Mouse (Mus musculus): ENCODE results near the gene Anks6. TPM values are rescaled to one million over a fixed set of nuclear protein-coding genes. Genes with fewer than 3 reads are reported as not detected.

Gene Anks6
- polyA plus RNA-seq, 1 experiment: 0.71 TPM

DNA sequence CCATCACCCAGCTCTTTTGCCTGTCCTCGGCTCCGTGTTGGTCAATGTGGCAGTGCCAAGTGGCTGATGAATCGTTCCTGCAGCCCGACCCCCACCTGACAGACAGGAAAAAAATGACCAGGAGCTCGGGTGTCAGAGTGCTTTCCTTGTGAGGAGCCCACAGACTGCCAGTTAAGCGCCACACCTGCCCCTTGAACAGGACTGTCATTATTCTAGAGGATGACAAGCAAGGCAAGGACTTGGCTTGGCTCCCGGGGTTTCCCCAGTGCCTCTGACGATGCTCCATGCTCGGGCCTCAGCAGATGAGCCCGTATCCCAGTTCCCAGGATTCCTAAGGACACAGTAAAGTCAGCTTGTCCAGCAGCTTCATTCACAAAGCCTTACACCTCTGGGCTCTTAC, 44.8 kb downstream of the Anks6 start:
- H3K4me3 ChIP-seq: no peak overlapping the region
- no peak overlapping the region for H3K4me2 ChIP-seq (ENCODE audit: low read depth)
- H3K79me2 ChIP-seq (ENCODE audit: control insufficient read depth, insufficient read depth): no peaks in the 10 kb centered on the region

DNA sequence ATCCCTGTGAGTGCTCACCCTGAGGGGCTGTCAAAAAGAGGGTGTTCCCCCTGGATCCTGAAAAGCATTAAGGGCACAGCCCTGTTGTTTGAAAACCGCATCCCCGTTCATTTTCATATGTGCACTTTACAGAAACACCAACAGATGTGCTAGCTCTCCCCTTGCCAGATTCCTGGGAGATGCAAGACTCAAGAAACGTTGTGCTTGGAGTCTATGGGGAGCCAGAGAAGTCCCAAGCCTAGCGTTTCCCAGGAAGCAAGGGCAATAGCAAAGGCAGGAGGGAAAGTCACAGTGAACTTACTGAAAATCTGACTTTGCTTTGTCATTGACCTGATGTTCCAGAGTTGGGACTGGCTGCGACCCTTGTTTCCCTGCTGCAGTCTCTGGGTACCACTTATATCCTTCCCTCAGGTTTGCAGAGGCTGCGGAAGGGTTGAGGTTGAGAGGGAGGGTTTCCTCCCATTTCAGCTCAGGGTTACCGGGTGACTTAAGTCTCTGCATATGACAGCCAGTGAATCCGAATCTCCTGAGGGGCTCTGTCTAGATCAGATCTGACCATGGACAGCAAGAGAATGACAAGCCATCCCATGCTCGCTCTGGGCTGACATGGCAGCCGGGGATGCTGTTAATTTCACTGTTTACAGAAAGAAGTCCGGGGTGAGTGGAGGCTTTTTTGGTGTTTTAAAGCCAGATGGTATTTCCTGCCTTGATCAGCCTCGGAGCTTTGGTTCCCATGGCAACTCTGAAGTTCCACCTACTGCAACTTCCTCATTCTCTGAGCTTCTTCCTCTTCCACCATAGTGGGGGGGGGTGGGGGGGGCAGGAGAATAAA, 46.6 kb downstream of the Anks6 start:
- Histone ChIP-seq H3K4me3 (no peak overlapping the region), H3K27me3 (ENCODE audit: control insufficient read depth, insufficient read depth, insufficient read length) (no peaks in the 10 kb centered on the region), H3K36me3 (ENCODE audit: control insufficient read depth, insufficient read depth) (no peaks in the 10 kb centered on the region), H3ac (ENCODE audit: control insufficient read depth, insufficient read length) (no peak overlapping the region), H3K79me2 (ENCODE audit: control insufficient read depth, insufficient read depth) (no peaks in the 10 kb centered on the region), H3K4me2 (ENCODE audit: low read depth) (no peak overlapping the region)
- TF ChIP-seq MYOG (IDR thresholded peaks at IDR 0.05; ENCODE audit: control insufficient read depth in 1 of 3, insufficient read depth in 1 of 3, insufficient read length in 2 of 3, low read depth in 2 of 3) (no peak), MAX (IDR thresholded peaks at IDR 0.05; ENCODE audit: low read depth) (no peak), REST (IDR thresholded peaks at IDR 0.05; ENCODE audit: insufficient read depth, insufficient read length) (no peak), POLR2A (IDR thresholded peaks at IDR 0.05; ENCODE audit: insufficient read length, low read depth) (no peak), TCF3 (IDR thresholded peaks at IDR 0.05; ENCODE audit: insufficient read length, low read depth) (no peak), USF1 (IDR thresholded peaks at IDR 0.05; ENCODE audit: low read depth) (no peak), TCF12 (IDR thresholded peaks at IDR 0.05; ENCODE audit: insufficient read depth, poor library complexity, severe bottlenecking) (no peak), E2F4 (IDR thresholded peaks at IDR 0.05; ENCODE audit: insufficient read depth) (no peak), CEBPB (IDR thresholded peaks at IDR 0.05; ENCODE audit: insufficient read depth, poor library complexity, severe bottlenecking) (no peak), SRF (IDR thresholded peaks at IDR 0.05; ENCODE audit: control insufficient read depth, insufficient read length, low read depth) (no peak), POLR2AphosphoS2 (IDR thresholded peaks at IDR 0.05; ENCODE audit: insufficient read length, low read depth) (no peak), MYOD1 (IDR thresholded peaks at IDR 0.05; ENCODE audit: control insufficient read depth in 1 of 3, insufficient read length in 2 of 3, low read depth in 2 of 3) (no peak)

More for the DNA sequence above, 44.8 kb downstream of the Anks6 start:
- TF ChIP-seq TCF3 (IDR thresholded peaks at IDR 0.05; ENCODE audit: insufficient read length, low read depth) (no peak), USF1 (IDR thresholded peaks at IDR 0.05; ENCODE audit: low read depth) (no peak), REST (IDR thresholded peaks at IDR 0.05; ENCODE audit: insufficient read depth, insufficient read length) (no peak), CEBPB (IDR thresholded peaks at IDR 0.05; ENCODE audit: insufficient read depth, poor library complexity, severe bottlenecking) (no peak), SRF (IDR thresholded peaks at IDR 0.05; ENCODE audit: control insufficient read depth, insufficient read length, low read depth) (no peak), MYOG (IDR thresholded peaks at IDR 0.05; ENCODE audit: control insufficient read depth in 1 of 3, insufficient read depth in 1 of 3, insufficient read length in 2 of 3, low read depth in 2 of 3) (no peak), POLR2A (IDR thresholded peaks at IDR 0.05; ENCODE audit: insufficient read length, low read depth) (no peak), E2F4 (IDR thresholded peaks at IDR 0.05; ENCODE audit: insufficient read depth) (no peak), POLR2AphosphoS2 (IDR thresholded peaks at IDR 0.05; ENCODE audit: insufficient read length, low read depth) (no peak), TCF12 (IDR thresholded peaks at IDR 0.05; ENCODE audit: insufficient read depth, poor library complexity, severe bottlenecking) (no peak), MYOD1 (IDR thresholded peaks at IDR 0.05; ENCODE audit: control insufficient read depth in 1 of 3, insufficient read length in 2 of 3, low read depth in 2 of 3) (no peak), MAX (IDR thresholded peaks at IDR 0.05; ENCODE audit: low read depth) (no peak)
- no peaks in the 10 kb centered on the region for H3K27me3 ChIP-seq (ENCODE audit: control insufficient read depth, insufficient read depth, insufficient read length)
- H3K36me3 ChIP-seq (ENCODE audit: control insufficient read depth, insufficient read depth): no peaks in the 10 kb centered on the region
- H3ac ChIP-seq (ENCODE audit: control insufficient read depth, insufficient read length): no peak overlapping the region

DNA sequence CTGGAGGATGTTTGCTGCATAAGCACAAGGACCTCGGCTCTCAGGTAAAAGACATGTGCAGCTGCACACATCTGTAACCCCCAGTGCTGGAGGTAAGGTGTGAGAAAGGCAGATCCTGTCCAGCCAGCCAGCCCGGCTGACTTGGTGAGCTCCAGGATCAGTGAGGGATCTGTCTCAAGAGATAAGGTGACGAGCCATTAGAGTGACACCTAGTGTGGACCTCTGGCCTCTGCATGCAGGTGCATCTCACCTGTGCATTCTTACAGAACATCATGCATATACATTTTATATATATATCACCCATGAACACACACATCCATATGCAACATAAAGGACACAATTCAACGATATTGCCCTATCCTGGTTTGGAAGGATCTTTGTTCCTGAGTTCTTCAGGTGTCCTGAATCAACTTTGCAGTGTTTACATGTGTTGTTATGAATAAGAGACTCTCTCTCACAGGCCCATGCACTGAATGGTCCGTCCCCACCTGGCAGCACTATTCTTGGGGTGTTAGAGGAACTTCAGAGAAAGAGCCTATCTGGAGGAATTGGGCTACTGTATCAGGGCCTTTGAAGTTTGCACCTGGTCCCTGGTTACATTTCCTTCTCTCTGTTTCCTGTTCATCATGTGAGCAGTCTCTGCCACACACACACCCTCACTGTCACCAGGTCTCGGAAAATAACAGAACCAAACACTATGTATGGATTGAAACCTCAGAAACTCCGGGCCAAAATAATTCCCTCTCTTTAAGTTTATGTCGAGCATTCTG, 56.4 kb downstream of the Anks6 start:
- TF ChIP-seq MYOG (IDR thresholded peaks at IDR 0.05; ENCODE audit: control insufficient read depth in 1 of 3, insufficient read depth in 1 of 3, insufficient read length in 2 of 3, low read depth in 2 of 3) (no peak), POLR2AphosphoS2 (IDR thresholded peaks at IDR 0.05; ENCODE audit: insufficient read length, low read depth) (no peak), E2F4 (IDR thresholded peaks at IDR 0.05; ENCODE audit: insufficient read depth) (no peak), REST (IDR thresholded peaks at IDR 0.05; ENCODE audit: insufficient read depth, insufficient read length) (no peak), SRF (IDR thresholded peaks at IDR 0.05; ENCODE audit: control insufficient read depth, insufficient read length, low read depth) (no peak), TCF12 (IDR thresholded peaks at IDR 0.05; ENCODE audit: insufficient read depth, poor library complexity, severe bottlenecking) (no peak), TCF3 (IDR thresholded peaks at IDR 0.05; ENCODE audit: insufficient read length, low read depth) (no peak), POLR2A (IDR thresholded peaks at IDR 0.05; ENCODE audit: insufficient read length, low read depth) (no peak), USF1 (IDR thresholded peaks at IDR 0.05; ENCODE audit: low read depth) (no peak), MYOD1 (IDR thresholded peaks at IDR 0.05; ENCODE audit: control insufficient read depth in 1 of 3, insufficient read length in 2 of 3, low read depth in 2 of 3) (no peak), CEBPB (IDR thresholded peaks at IDR 0.05; ENCODE audit: insufficient read depth, poor library complexity, severe bottlenecking) (no peak), MAX (IDR thresholded peaks at IDR 0.05; ENCODE audit: low read depth) (no peak)
- Histone ChIP-seq H3K79me2 (ENCODE audit: control insufficient read depth, insufficient read depth) (no peaks in the 10 kb centered on the region), H3K4me2 (ENCODE audit: low read depth) (no peak overlapping the region), H3K4me3 (no peak overlapping the region), H3K27me3 (ENCODE audit: control insufficient read depth, insufficient read depth, insufficient read length) (no peaks in the 10 kb centered on the region), H3ac (ENCODE audit: control insufficient read depth, insufficient read length) (no peak overlapping the region), H3K36me3 (ENCODE audit: control insufficient read depth, insufficient read depth) (no peaks in the 10 kb centered on the region)

DNA sequence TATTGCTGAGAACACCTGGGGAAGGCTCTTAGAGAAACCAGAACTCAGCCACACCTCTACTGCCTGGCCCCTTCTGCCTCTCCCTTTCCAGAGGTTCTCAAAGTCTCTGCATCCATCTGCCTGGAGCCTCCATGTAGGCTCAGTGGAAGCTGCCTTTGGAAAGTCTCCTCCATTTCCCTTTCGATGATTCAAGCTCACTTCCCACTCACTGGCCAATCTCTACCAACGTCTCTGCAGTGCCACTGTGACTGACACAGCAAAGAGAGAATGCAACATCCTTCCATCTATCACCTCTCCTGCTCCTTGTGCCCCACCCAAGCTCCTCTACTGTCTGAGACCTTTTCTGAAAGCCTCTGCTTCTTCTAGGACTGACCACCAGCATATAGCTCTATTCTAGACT, 59.3 kb downstream of the Anks6 start:
- H3ac ChIP-seq (ENCODE audit: control insufficient read depth, insufficient read length): no peak overlapping the region
- H3K4me2 ChIP-seq (ENCODE audit: low read depth): no peak overlapping the region
- H3K79me2 ChIP-seq (ENCODE audit: control insufficient read depth, insufficient read depth): no peaks in the 10 kb centered on the region
- H3K36me3 ChIP-seq (ENCODE audit: control insufficient read depth, insufficient read depth): no peaks in the 10 kb centered on the region
- no peak overlapping the region for H3K4me3 ChIP-seq
- no peaks in the 10 kb centered on the region for H3K27me3 ChIP-seq (ENCODE audit: control insufficient read depth, insufficient read depth, insufficient read length)
- TF ChIP-seq POLR2AphosphoS2 (IDR thresholded peaks at IDR 0.05; ENCODE audit: insufficient read length, low read depth): no peak
- no peak for TF ChIP-seq TCF12 (IDR thresholded peaks at IDR 0.05; ENCODE audit: insufficient read depth, poor library complexity, severe bottlenecking)
- TF ChIP-seq MYOD1 (IDR thresholded peaks at IDR 0.05; ENCODE audit: control insufficient read depth in 1 of 3, insufficient read length in 2 of 3, low read depth in 2 of 3): no peak
- no peak for TF ChIP-seq TCF3 (IDR thresholded peaks at IDR 0.05; ENCODE audit: insufficient read length, low read depth)

Measured in myocyte (in vitro differentiated cells).